Mouse (Mus musculus): ENCODE results near the gene Calr4. TPM values are rescaled to one million over a fixed set of nuclear protein-coding genes. Genes with fewer than 3 reads are reported as not detected.

Gene Calr4
- polyA plus RNA-seq, 1 experiment from 2014 or later = 2.2 TPM

DNA sequence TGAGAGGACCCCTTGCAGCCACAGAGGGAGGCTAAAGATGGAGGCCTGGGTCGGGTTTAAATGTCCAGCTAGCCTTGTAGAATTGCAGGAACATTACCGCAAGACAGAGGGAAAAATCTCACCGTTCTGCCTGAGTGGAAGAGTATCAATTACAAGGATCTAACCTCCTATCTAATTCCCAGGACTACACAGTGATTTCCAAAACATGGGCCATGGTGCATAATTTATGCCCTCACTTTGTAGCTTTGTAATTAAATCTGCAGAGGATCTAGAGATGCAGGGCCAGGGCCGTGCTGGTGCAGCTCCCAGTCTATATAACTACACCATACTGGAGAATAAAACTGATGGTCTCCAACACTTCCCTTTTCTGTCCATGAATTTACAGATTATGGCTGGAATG lies 23.4 kb upstream of the Calr4 start:
- WGBS = 46% methylated on average over 4 of the region's 4 CpGs
- Histone ChIP-seq H3K36me3 (no peaks in the 10 kb centered on the region), H3K4me2 (no peak overlapping the region), H3K4me1 (replicated peaks) (no peaks in the 10 kb centered on the region), H3K9me3 (no peaks in the 10 kb centered on the region), H3K27ac (replicated peaks) (no peak overlapping the region), H3K4me3 (no peak overlapping the region), H3K9ac (no peak overlapping the region), H3K27me3 (no peaks in the 10 kb centered on the region)
- ATAC-seq (ENCODE audit: low FRiP score, low read depth) = no peak

DNA sequence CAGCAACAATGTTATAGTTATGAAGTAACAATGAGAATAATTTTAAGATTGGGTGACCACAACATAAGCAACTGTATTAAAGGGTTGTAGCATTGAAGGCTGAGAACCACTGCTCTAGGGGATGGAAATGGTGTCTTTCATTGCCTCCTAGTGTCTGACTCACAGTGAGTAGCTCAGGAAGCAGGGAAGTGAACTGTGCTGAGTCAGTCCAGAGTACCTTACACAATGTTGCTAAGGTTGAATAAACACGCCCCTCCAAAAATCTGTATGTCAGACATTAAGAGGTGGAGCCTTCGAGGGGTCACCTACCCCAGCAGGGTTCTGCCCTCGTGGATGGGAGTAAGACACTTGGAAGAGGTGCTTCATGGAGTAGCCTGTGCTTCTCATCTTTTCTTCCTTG lies 20.3 kb upstream of the Calr4 start:
- 76% methylated on average over 3 of the region's 3 CpGs for WGBS
- Histone ChIP-seq H3K36me3 (no peaks in the 10 kb centered on the region), H3K4me2 (no peak overlapping the region), H3K27ac (replicated peaks) (no peak overlapping the region), H3K9ac (no peak overlapping the region), H3K9me3 (no peaks in the 10 kb centered on the region), H3K27me3 (no peaks in the 10 kb centered on the region), H3K4me1 (replicated peaks) (no peaks in the 10 kb centered on the region), H3K4me3 (no peak overlapping the region)
- ATAC-seq (ENCODE audit: low FRiP score, low read depth) = no peak

DNA sequence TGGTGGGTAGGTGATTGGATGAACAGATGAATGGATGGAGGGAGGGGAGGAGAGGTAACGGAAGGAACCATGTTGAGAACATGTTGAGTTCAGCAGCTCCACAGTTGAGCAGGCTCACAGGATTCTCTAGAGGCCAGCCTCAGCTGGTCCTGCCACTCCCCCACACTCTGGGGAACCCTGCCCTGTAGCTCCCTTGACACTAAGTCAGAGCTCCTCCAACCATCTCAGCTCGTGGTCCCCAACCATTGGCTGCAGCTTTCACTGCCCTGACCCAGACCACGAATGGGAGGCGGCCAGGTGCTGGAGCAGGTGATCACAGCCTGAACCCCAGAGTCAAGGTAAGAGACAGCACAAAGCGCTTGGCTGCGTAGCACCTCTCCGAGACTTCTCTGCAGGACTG lies 16.3 kb upstream of the Calr4 start:
- ATAC-seq (ENCODE audit: low FRiP score, low read depth) = no peak
- Histone ChIP-seq H3K4me2 (no peak overlapping the region), H3K27ac (replicated peaks) (no peak overlapping the region), H3K9ac (no peak overlapping the region), H3K36me3 (no peaks in the 10 kb centered on the region), H3K4me1 (replicated peaks) (no peaks in the 10 kb centered on the region), H3K27me3 (no peaks in the 10 kb centered on the region), H3K9me3 (no peaks in the 10 kb centered on the region), H3K4me3 (no peak overlapping the region)
- 82% methylated on average over 7 of the region's 7 CpGs for WGBS

DNA sequence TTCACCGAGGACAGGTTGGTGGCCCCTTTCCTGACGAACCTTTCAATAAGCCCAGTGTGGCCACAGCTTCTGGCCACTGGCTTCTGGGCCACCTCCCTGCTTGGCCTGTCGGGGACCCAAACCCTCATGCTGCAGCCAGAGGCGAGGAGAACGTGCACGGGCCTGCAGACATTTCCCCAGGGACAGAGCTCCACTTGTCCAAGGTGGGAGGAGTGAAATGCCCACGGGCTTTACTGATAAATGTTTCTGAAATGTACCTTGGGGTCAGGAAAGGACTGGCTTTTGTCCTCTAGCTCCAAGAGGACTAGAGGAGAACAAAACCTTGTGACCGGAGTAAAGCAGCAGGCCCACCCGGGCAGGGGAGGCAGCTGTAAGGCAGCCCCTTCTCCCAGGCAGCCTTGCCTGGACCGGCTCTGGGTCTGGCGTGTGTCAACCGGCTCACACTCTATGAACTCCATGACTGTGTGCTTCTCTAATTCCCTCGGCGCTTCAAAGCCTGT lies 13.8 kb upstream of the Calr4 start:
- Histone ChIP-seq H3K9ac (no peak overlapping the region), H3K4me2 (no peak overlapping the region), H3K36me3 (no peaks in the 10 kb centered on the region), H3K27me3 (no peaks in the 10 kb centered on the region), H3K27ac (replicated peaks) (no peak overlapping the region), H3K4me3 (no peak overlapping the region), H3K9me3 (no peaks in the 10 kb centered on the region), H3K4me1 (replicated peaks) (peaks cover 5% of the 10 kb centered on the region; the same call in 1 of the 2 replicates)
- WGBS = 75% methylated on average over 14 of the region's 14 CpGs
- no peak for ATAC-seq (ENCODE audit: low FRiP score, low read depth)

DNA sequence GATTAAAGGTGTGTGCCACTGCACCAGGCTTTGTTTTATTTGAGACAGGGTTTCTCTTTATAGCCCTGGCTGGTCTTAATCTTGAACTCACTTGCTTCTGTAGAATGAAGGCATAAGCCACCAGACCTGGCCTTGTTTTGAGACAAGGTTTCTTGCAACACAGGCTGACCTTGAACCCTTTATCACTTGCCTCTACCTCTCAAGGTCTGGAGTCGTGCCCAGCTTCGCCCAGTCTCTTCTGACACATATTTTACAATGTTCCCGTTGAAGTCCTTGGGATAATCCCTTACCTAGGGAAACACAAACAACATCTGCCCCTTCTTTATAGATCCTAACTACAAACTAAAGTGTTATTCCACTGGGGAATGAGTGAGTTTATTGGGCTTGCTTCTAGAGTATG lies 12.3 kb upstream of the Calr4 start:
- Histone ChIP-seq H3K27ac (replicated peaks) (no peak overlapping the region), H3K9ac (no peak overlapping the region), H3K9me3 (no peaks in the 10 kb centered on the region), H3K4me1 (replicated peaks) (peaks cover 13% of the 10 kb centered on the region; the same call in 1 of the 2 replicates), H3K27me3 (no peaks in the 10 kb centered on the region), H3K36me3 (no peaks in the 10 kb centered on the region), H3K4me2 (no peak overlapping the region), H3K4me3 (no peak overlapping the region)
- no peak for ATAC-seq (ENCODE audit: low FRiP score, low read depth)
- 92% methylated on average over 3 of the region's 3 CpGs for WGBS

DNA sequence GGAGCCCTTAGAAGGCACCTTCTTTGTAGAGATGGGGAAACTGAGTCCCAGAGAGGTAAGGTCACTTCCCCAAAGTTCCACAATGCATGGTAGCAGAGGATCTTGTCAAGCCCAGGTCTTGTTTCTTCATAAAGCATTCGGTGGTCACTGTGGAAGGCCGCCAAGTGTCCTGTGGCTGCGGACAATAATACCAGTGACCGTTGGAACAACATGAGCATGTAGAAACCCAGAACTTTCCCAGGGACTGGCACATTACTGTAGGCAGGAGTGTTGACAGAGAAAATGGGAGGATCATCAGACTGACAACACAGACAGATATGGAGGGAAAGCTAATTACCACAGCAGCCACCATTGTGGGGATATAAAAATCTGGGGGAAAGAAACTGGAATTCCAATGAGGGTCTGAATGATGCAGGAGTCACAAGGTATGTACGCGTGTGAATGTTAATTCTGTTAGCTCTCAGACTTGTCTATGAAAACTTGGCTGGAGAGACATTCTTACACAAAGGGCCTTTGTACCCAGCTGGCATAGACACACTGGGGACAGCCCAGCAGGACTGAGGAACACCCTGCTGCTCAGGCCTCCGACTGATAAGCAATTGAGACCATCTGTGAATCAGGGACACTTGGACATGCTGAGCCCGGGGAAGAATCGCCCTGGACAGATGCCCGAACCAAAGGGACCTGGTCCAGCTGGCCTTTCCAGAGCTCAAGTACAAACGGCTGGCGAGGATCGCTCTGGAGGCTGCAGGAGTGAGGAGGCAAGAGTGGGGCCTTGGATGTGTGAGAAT lies 9.3 kb upstream of the Calr4 start:
- H3K9me3 ChIP-seq = no peaks in the 10 kb centered on the region
- WGBS = 26% methylated on average over 13 of the region's 13 CpGs
- ATAC-seq (ENCODE audit: low FRiP score, low read depth) = peak; percentile 94
- no peak overlapping the region for H3K9ac ChIP-seq
- no peak overlapping the region for H3K4me2 ChIP-seq
- no peaks in the 10 kb centered on the region for H3K36me3 ChIP-seq
- no peak overlapping the region for H3K4me3 ChIP-seq
- no peaks in the 10 kb centered on the region for H3K27me3 ChIP-seq
- peaks cover 13% of the 10 kb centered on the region; the same call in 1 of the 2 replicates for H3K4me1 ChIP-seq (replicated peaks)
- peak overlapping the region; percentile 70 for H3K27ac ChIP-seq (replicated peaks)

DNA sequence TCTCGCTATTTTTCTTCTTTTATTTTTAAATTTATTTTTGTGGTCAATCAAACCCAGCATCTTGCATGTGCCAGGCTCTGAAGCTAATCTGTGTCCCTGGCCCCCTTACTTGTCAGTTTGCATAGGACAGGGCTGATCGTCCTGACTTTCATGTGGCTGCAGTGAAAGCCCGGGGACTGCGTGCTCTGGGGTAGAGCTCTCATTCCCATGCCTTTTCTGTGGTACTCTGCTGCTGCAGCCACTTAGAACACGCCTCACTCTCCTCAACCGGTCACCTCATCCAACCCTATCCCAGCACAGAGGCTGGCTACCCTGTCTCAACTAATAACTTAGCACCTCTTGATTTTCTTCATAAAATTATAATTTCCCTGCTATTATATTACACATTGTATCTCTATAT lies 8.7 kb upstream of the Calr4 start:
- Histone ChIP-seq H3K36me3 (no peaks in the 10 kb centered on the region), H3K9me3 (no peaks in the 10 kb centered on the region), H3K27me3 (no peaks in the 10 kb centered on the region), H3K4me2 (no peak overlapping the region), H3K9ac (no peak overlapping the region), H3K4me3 (no peak overlapping the region), H3K27ac (replicated peaks) (peak overlapping the region; percentile 70), H3K4me1 (replicated peaks) (peaks cover 13% of the 10 kb centered on the region; the same call in 1 of the 2 replicates)
- peak; percentile 59 for ATAC-seq (ENCODE audit: low FRiP score, low read depth)
- 47% methylated on average over 6 of the region's 6 CpGs for WGBS

DNA sequence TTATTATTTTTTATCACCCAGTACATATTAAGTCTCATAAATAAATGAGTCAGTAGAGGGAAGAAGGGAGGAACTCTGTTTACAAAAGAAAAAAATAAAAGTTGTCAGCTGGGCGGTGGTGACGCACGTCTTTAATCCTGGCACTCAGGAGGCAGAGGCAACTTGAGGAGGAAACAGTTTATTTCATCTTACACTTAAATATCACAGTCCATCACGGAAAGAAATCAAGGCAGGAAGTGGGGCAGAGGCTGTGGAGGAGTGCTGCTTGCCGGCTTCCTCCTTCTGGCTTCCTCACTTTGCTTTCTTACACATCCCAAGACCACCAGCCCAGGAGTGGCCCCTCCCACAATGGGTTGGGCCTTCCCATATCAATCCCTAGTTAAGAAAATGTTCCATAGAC lies 8.2 kb upstream of the Calr4 start:
- WGBS = 57% methylated on average over 5 of the region's 5 CpGs
- no peak overlapping the region for H3K9ac ChIP-seq
- H3K4me1 ChIP-seq (replicated peaks) = peaks cover 13% of the 10 kb centered on the region; the same call in 1 of the 2 replicates
- H3K4me2 ChIP-seq = no peak overlapping the region
- no peaks in the 10 kb centered on the region for H3K27me3 ChIP-seq
- H3K36me3 ChIP-seq = no peaks in the 10 kb centered on the region
- peak overlapping the region; percentile 42 for H3K27ac ChIP-seq (replicated peaks)
- no peak for ATAC-seq (ENCODE audit: low FRiP score, low read depth)
- H3K9me3 ChIP-seq = no peaks in the 10 kb centered on the region
- no peak overlapping the region for H3K4me3 ChIP-seq

DNA sequence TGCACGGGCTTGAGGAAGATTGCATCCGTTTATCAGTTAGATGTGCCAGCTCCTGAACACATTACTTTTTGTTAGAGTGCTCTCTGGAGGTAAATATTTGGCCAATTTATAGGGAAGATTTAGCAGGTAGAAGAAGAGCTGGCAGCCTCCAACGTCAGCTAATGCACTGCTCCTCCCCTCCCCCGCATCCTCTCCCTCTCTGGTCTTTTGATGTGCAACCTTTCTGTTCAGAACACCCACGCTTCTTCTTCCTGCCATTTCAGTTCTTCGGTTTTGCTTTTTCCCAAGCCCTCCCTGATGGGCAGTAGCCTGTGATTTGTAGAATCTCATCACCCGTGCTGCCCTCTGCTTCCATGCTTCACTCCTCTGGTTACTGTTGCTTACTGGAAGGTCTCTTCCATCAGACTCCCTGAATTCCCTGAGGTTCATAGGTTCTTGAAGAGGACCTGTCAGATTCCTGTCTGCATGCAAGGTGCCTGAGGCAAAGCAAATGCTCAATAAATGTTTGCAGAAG lies 4.5 kb upstream of the Calr4 start:
- 59% methylated on average over 7 of the region's 7 CpGs for WGBS
- H3K27me3 ChIP-seq = no peaks in the 10 kb centered on the region
- no peak overlapping the region for H3K9ac ChIP-seq
- no peak overlapping the region for H3K4me3 ChIP-seq
- no peaks in the 10 kb centered on the region for H3K9me3 ChIP-seq
- H3K4me1 ChIP-seq (replicated peaks) = peaks cover 14% of the 10 kb centered on the region; the same call in 1 of the 2 replicates
- H3K27ac ChIP-seq (replicated peaks) = no peak overlapping the region
- no peaks in the 10 kb centered on the region for H3K36me3 ChIP-seq
- ATAC-seq (ENCODE audit: low FRiP score, low read depth) = no peak
- H3K4me2 ChIP-seq = no peak overlapping the region

DNA sequence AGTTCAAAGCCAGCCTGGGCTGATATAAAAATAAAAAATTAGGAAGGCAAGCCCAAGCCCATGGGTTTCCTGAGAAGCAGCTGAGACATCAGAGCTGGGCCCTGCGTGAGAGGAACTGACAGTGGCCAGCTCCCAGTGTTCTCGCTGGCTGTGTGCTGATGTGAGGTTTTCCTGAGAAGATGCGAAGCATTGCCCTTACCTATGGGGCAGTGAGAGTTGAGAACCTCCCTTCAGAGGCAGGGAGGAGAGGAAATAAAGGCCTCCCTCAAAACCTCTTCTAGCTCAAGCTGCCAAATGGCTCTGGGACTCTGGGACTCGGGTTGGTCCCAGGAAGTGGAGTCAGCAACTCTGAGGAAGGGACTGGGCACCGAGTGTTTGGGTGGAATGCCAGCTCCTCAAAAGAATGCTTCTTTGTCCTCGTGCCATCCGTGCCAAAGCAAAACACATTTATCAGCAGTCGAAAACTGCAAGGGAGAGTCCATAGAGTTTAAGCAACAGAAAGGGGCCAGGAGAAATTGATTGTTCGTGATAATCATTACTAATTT lies 593 bp downstream of the Calr4 start:
- Histone ChIP-seq H3K4me1 (replicated peaks) (peaks cover 18% of the 10 kb centered on the region), H3K27me3 (no peaks in the 10 kb centered on the region), H3K9me3 (no peaks in the 10 kb centered on the region), H3K4me2 (no peak overlapping the region), H3K36me3 (no peaks in the 10 kb centered on the region), H3K4me3 (no peak overlapping the region), H3K27ac (replicated peaks) (peak overlapping the region; percentile 61), H3K9ac (no peak overlapping the region)
- peak; percentile 63 for ATAC-seq (ENCODE audit: low FRiP score, low read depth)
- 48% methylated on average over 9 of the region's 9 CpGs for WGBS

DNA sequence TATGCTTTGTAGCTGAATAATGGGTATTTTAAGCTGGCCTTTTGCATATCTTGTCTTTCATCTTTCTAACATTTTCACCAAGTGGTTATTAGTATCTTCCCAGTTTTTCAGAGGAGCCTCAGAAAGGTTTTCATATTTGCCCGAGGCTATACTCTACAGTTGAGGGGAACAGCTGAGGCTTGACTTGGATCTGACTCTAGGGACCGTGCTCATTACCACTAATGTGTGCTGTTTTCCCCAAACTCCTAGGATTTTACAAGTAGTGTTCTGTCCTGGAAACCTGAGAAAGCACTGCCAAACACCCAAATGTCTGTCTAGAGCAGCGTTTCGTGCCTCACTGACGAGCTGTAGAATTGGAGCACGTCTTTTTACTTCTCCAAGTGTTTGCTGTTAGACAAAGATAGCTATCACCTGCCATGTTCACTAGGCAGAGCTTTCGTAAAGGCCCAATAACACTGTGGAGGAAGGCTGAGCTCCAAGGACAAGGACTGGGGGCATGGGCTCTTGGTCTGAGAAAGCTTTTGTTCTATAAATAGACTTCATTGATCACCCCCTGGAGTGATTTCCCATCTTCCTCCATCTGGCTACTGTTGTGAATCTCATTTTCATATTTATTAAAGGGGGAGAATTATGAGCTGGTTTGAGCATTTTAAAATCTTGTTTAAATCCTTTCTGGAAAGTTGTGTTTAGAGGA lies 2.0 kb downstream of the Calr4 start:
- no peaks in the 10 kb centered on the region for H3K36me3 ChIP-seq
- ATAC-seq (ENCODE audit: low FRiP score, low read depth) = no peak
- 45% methylated on average over 7 of the region's 7 CpGs for WGBS
- peak overlapping the region; percentile 59 for H3K27ac ChIP-seq (replicated peaks)
- H3K9me3 ChIP-seq = no peaks in the 10 kb centered on the region
- H3K9ac ChIP-seq = no peak overlapping the region
- H3K4me1 ChIP-seq (replicated peaks) = peaks cover 18% of the 10 kb centered on the region
- H3K27me3 ChIP-seq = no peaks in the 10 kb centered on the region
- no peak overlapping the region for H3K4me2 ChIP-seq
- no peak overlapping the region for H3K4me3 ChIP-seq
